Mouse (Mus musculus) limb, embryonic 15.5 days (tissue): Measurements from ENCODE around the gene Caskin1. TPM values are rescaled to one million over a fixed set of nuclear protein-coding genes. Genes with fewer than 3 reads are reported as not detected.
"Not testable (repeated sequence)": the region's sequence is repeated elsewhere in the genome, so short reads cannot be mapped to it uniquely, and the experiment has no call there.

Source experiments
- ATAC-seq: fragments of 200-750 bp; cut with Nextera tagmentation; 2 replicates; pipeline ENCODE4 v1.8.0; 2017; ENCODE audit warnings: low read depth, moderate TSS enrichment; ENCODE audit not compliant: insufficient number of reproducible peaks, low FRiP score, low TSS enrichment
- H3K27ac ChIP-seq: fragments of 300-500 bp; sonication (generic); 2 replicates; pipeline ENCODE4 v1.5.1; 2015; ENCODE audit warnings: moderate library complexity, mild to moderate bottlenecking, inconsistent platforms
- H3K27me3 ChIP-seq: fragments of 300-500 bp; sonication (generic); 2 replicates; pipeline ENCODE4 v1.6.1; 2015; ENCODE audit warnings: inconsistent platforms
- H3K36me3 ChIP-seq: fragments of 300-500 bp; sonication (generic); 2 replicates; pipeline ENCODE4 v1.6.1; 2015; ENCODE audit warnings: inconsistent platforms
- H3K4me1 ChIP-seq: fragments of 300-500 bp; sonication (generic); 2 replicates; pipeline ENCODE4 v1.6.1; 2015; ENCODE audit warnings: inconsistent platforms
- H3K4me2 ChIP-seq: fragments of 300-500 bp; sonication (generic); 2 replicates; pipeline ENCODE4 v1.6.1; 2015; ENCODE audit warnings: mild to moderate bottlenecking, inconsistent platforms
- H3K4me3 ChIP-seq: fragments of 300-500 bp; sonication (generic); 2 replicates; pipeline ENCODE4 v1.5.1; 2015; ENCODE audit warnings: mild to moderate bottlenecking, inconsistent platforms
- H3K9ac ChIP-seq: fragments of 300-500 bp; sonication (generic); 2 replicates; pipeline ENCODE4 v1.6.1; 2015; ENCODE audit warnings: inconsistent platforms
- H3K9me3 ChIP-seq: fragments of 300-500 bp; sonication (generic); 2 replicates; pipeline ENCODE4 v1.6.1; 2016; ENCODE audit warnings: inconsistent platforms
- WGBS: fragments of 180-500 bp; shearing (Covaris S2); methylation state at CpG from one replicate; pipeline ENCODE4 v1.1.7; 2015; 5-methylcytosine and 5-hydroxymethylcytosine counted together
- polyA plus RNA-seq: library from polyadenylated mRNA; unstranded; fragments of >200 nt; fragmentation: Nextera tagmentation; extraction: Ambion mirVana; gene quantifications from 2 replicates; pipeline ENCODE4 v1.2.1, GENCODE M21; 2015

Gene Caskin1
- polyA plus RNA-seq, 1 experiment from 2014 or later, result 3.0 TPM

DNA sequence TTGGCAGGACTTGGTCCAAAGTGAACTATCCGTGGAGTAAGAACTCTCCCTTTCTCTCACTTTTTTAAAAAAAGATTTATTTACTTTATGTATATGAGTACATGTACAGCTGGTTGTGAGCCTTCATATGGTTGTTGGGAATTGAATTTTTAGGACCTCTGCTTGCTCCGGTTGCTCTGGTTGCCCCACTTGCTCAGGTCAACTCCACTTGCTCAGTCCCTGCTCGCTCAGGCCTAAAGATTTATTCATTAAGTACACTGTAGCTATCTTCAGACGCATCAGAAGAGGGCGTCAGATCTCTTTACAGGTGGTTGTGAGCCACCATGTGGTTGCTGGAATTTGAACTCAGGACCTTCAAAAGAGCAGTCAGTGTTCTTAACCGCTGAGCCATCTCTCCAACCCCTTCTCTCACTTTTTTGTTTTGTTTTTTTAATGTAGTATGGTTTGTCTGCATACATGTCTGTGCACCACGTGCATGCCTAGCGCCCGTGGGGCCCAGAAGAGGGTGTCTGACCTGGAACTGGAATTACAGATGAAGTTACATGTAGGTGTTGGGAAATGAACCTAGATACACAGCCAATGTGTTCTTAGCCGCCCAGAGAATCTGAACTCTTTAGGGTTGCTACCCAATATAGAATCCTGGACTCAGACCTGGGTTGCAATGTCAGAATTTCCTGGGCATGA, 32.7 kb upstream of the Caskin1 start:
- H3K9me3 ChIP-seq, H3K27me3 ChIP-seq, H3K9ac ChIP-seq: not testable (repeated sequence)
- Histone ChIP-seq H3K36me3 (peaks cover 15% of the 10 kb centered on the region), H3K4me1 (peaks cover 18% of the 10 kb centered on the region), H3K4me2 (peak overlapping the region; percentile 54), H3K27ac (peak overlapping the region; percentile 77), H3K4me3 (peak overlapping the region; percentile 80)
- WGBS, result 53% methylated on average over 10 of the region's 10 CpGs
- ATAC-seq, result 0 out of 2 replicates have a peak, but pooled peaks have one; percentile 1

DNA sequence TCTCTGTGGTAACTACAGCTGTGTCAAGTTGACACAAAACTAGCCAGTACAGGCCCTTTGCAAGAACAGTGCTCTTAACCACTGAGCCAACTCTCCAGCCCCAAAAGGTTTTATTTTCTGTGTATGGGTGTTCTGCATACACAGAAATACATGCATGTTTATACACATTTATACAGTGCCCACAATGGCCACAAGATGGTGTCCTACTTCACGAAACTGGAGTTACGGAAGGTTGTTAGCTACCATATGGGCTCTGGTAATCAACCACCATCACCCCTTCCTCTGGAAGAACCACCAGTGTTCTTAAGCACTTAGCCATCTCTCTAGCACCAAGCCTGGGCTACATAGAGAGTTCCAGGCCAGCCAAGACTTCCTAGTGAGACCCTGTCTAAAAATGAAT, 26.8 kb upstream of the Caskin1 start:
- Histone ChIP-seq H3K27ac (no peak overlapping the region), H3K9ac (no peak overlapping the region), H3K27me3 (no peaks in the 10 kb centered on the region), H3K9me3 (no peaks in the 10 kb centered on the region), H3K4me3 (no peak overlapping the region), H3K4me1 (no peaks in the 10 kb centered on the region), H3K36me3 (no peaks in the 10 kb centered on the region), H3K4me2 (no peak overlapping the region)
- no peak for ATAC-seq
- 66% methylated on average over 2 of the region's 2 CpGs for WGBS

DNA sequence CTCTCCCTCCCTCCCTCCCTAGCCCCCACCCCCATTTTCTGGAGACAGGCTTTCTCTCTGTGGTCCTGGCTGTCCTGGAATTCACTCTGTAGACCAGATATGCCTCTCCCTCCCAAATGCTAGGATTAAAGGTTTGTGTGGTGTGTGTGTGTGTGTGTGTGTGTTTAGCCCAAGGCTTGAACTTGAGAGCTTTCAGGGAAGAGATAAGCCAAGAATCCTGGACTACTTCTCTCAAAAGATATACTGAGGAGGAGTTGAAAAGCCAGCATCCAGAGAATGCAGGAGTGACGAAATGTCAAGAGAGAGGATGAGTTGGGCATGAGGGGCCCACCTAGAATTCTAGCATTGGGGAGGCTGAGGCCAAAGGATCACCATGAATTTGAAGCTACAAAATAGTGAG, 25.5 kb upstream of the Caskin1 start:
- no peak overlapping the region for H3K4me3 ChIP-seq
- H3K4me2 ChIP-seq, result no peak overlapping the region
- no peak overlapping the region for H3K27ac ChIP-seq
- no peak for ATAC-seq
- no peaks in the 10 kb centered on the region for H3K27me3 ChIP-seq
- no peak overlapping the region for H3K9ac ChIP-seq
- no peaks in the 10 kb centered on the region for H3K4me1 ChIP-seq
- WGBS, result 74% methylated on average over 1 of the region's 1 CpGs
- no peaks in the 10 kb centered on the region for H3K36me3 ChIP-seq
- H3K9me3 ChIP-seq, result no peaks in the 10 kb centered on the region

DNA sequence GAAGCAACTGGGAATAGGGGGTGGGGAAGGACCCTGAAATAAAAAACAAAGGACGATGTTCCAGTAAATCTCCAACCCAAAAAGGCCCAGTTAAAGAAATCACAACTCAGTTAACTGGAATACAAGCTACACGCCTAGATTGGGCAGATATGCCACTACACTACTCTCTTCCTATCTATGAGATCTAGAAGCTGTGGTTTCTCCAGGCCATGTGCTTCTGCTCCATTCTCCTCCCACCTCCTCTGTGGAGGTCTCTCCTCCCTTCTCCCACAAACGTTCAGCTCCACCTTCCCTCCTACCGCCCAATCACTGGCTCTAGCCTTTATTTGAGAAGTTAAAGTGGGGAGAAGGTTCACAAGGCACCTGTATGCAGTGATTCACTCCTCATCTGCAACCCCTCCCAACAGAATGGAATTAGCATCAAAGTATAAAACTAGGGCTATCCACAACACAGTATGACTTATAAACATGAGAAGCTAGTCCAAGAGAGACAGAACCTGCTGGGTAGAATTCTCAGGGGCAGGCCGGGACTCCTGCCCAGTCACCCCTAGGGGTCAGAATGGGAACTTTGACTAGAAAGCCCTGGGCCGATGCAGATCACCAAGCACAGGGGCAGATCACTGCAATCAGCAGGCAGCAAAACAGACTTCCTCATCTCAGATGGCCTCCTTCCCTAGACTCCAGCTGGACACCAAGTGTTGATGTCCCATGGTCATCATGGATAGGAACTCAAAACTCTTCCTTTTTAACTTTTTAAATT, 24.8 kb upstream of the Caskin1 start:
- Histone ChIP-seq H3K36me3 (no peaks in the 10 kb centered on the region), H3K9ac (no peak overlapping the region), H3K9me3 (no peaks in the 10 kb centered on the region), H3K27me3 (no peaks in the 10 kb centered on the region), H3K4me2 (no peak overlapping the region), H3K4me3 (no peak overlapping the region), H3K4me1 (no peaks in the 10 kb centered on the region), H3K27ac (no peak overlapping the region)
- 51% methylated on average over 6 of the region's 6 CpGs for WGBS
- no peak for ATAC-seq

DNA sequence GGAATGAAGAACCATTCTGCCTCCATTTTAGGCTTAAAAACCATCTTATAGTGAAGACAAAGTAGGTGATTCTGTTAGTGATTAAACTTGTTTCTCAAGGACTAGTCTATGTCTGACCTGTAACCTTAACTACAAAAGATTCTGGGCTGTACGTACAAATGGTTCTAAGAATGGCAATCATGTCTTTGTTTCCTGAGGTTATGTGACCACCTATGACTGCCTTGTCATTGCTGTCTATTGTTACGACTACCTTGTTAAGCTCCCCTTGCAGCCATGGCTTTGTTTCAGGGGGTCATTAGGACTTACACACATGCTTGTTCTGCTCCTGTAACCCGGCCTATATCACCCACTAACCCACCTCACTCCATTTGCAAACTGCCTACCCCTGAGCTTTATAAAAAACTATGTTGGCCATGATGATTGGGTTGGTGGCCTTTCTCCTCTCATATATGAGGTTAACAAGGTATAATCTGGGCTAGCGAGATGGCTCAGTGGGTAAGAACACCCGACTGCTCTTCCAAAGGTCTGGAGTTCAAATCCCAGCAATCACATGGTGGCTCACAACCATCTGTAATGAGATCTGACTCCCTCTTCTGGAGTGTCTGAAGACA, 19.7 kb upstream of the Caskin1 start:
- Histone ChIP-seq H3K27ac (no peak overlapping the region), H3K4me1 (peaks cover 32% of the 10 kb centered on the region), H3K9me3 (no peaks in the 10 kb centered on the region), H3K4me2 (no peak overlapping the region), H3K9ac (no peak overlapping the region), H3K4me3 (no peak overlapping the region), H3K36me3 (peaks cover 3% of the 10 kb centered on the region; the same call in 1 of the 2 replicates), H3K27me3 (no peaks in the 10 kb centered on the region)
- 91% methylated on average over 5 of the region's 5 CpGs for WGBS
- ATAC-seq, result no peak

DNA sequence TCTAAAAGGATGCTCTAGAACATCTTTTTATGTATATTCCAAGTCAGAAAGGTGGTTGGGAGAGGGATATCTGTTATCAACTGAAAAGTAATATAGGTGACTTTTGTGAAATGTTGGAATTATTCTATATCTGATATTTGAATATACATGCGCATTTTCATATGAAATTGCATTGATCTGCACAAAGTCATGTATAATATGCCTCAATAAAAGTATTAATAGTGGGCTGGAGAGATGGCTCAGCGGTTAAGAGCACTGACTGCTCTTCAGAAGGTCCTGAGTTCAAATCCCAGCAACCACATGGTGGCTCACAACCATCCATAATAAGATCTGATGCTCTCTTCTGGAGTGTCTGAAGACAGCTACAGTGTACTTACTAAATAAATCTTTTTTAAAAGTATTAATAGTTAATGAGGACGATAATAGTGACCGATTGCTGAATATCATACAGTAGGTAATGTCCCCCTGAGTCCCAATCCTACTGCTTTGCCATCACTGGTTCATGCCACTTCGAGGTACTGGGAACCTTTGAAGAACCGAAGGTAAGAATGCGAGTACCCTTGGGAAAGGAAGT, 19.0 kb upstream of the Caskin1 start:
- H3K4me3 ChIP-seq, result peak overlapping the region; percentile 88

DNA sequence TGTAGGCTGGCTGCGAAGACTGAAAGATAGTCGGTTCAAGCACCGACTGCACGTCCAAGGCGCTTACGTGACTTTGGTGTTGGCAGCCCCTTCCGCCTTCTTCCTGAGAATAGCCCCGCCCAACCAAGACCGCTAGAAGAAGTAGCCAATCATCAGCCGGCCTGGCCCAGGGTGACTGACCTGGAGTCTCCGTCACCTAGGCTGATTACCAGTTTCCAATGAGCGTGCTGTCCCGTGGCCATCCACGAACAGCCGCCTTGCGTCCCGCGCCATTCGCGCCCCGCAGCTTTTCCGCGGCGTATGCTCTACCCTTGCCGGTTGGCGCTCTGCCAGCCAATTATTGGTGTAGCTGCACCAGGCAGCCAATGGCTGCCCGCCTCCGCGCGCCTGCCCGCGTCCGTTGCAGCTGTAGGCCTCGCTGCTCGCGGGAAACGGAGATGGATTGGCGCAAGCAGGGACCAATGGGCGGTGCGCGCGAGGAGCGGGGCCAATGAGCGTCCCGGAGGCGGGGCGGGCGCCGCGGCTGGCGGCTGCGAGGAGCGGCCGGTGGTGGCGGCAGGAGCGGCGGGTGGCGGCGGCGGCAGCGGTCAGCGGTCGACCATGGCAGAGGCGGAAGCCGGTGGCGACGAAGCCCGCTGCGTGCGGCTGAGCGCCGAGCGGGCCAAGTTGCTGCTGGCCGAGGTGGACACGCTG, 18.3 kb upstream of the Caskin1 start, which contains the start of the genes E4f1 and Pgp:
TSS of gene E4f1 (minus strand) at position 404 of the 693 bp plus-strand sequence.
TSS of gene Pgp (plus strand) at position 483 of the 693 bp plus-strand sequence.
- H3K4me2 ChIP-seq, result peak within 1 kb of the TSS; percentile 95
- H3K36me3 ChIP-seq, result peaks cover 16% of the 10 kb centered on the region; the same call in 1 of the 2 replicates
- no peaks in the 10 kb centered on the region for H3K27me3 ChIP-seq
- peak; percentile 95 for ATAC-seq
- peak within 1 kb of the TSS; percentile 88 for H3K4me3 ChIP-seq
- H3K4me1 ChIP-seq, result peaks cover 39% of the 10 kb centered on the region
- under 1% methylated on average over 63 of the region's 75 CpGs for WGBS
- H3K9me3 ChIP-seq, result no peaks in the 10 kb centered on the region
- H3K27ac ChIP-seq, result peak within 1 kb of the TSS; percentile 88
- H3K9ac ChIP-seq, result peak within 1 kb of the TSS; percentile 76

More for the DNA sequence above, 19.0 kb upstream of the Caskin1 start:
- Histone ChIP-seq H3K4me1 (peaks cover 39% of the 10 kb centered on the region), H3K27me3 (no peaks in the 10 kb centered on the region), H3K9ac (peak overlapping the region; percentile 76), H3K4me2 (peak overlapping the region; percentile 95), H3K9me3 (no peaks in the 10 kb centered on the region), H3K27ac (peak overlapping the region; percentile 88), H3K36me3 (peaks cover 10% of the 10 kb centered on the region; the same call in 1 of the 2 replicates)
- 16% methylated on average over 7 of the region's 7 CpGs for WGBS
- ATAC-seq, result no peak

DNA sequence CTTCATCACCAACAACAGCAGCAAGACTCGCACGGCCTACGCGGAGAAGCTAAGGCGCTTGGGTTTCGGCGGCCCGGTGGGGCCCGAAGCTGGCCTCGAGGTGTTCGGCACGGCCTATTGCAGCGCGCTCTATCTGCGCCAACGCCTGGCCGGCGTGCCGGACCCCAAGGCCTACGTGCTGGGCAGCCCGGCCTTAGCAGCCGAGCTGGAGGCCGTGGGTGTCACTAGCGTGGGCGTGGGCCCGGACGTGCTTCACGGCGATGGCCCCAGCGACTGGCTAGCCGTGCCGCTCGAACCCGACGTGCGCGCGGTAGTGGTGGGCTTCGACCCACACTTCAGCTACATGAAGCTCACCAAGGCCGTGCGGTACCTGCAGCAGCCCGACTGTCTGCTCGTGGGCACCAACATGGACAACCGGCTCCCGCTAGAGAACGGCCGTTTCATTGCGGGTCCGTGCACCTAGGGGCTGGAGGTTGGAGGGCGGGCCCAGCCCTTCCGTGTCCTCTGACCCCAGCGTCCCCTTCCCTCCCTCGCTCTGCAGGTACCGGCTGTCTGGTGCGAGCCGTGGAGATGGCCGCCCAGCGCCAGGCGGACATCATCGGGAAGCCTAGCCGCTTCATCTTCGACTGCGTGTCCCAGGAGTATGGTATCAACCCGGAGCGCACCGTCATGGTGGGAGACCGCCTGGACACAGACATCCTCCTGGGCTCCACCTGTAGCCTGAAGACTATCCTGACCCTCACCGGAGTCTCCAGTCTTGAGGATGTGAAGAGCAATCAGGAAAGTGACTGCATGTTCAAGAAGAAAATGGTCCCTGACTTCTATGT, 17.5 kb upstream of the Caskin1 start:
- peak overlapping the region; percentile 88 for H3K4me3 ChIP-seq
- H3K27me3 ChIP-seq, result no peaks in the 10 kb centered on the region
- peak overlapping the region; percentile 82 for H3K27ac ChIP-seq
- H3K9me3 ChIP-seq, result no peaks in the 10 kb centered on the region
- no peak for ATAC-seq
- H3K9ac ChIP-seq, result peak overlapping the region; percentile 76
- H3K36me3 ChIP-seq, result peaks cover 25% of the 10 kb centered on the region
- peak overlapping the region; percentile 95 for H3K4me2 ChIP-seq
- H3K4me1 ChIP-seq, result peaks cover 39% of the 10 kb centered on the region
- 1% methylated on average over 68 of the region's 68 CpGs for WGBS

DNA sequence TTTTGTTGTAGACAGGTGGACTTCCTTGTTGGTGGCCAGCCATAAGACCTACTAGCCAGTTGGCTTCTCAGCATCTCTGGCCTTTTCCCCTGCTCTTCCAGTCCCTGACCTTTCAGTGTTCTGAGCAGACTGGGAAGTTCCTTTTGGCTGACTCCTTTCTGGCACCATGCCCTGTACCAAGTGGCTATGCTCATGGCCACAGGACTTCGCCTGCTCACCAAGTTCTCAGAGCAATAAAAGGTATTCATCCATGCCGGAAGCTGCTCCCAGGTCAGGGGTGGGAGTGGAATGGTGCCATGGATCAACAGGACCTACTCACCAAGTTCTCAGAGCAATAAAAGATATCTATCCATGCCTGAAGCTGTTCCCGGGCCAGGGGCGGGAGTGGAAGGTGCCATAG, 15.9 kb upstream of the Caskin1 start:
- H3K4me2 ChIP-seq, result peak overlapping the region; percentile 95
- no peaks in the 10 kb centered on the region for H3K9me3 ChIP-seq
- no peaks in the 10 kb centered on the region for H3K27me3 ChIP-seq
- no peak overlapping the region for H3K9ac ChIP-seq
- no peak for ATAC-seq
- peaks cover 39% of the 10 kb centered on the region for H3K4me1 ChIP-seq
- no peak overlapping the region for H3K27ac ChIP-seq
- WGBS, result 71% methylated on average over 4 of the region's 4 CpGs
- peak overlapping the region; percentile 88; the same call in 1 of the 2 replicates for H3K4me3 ChIP-seq
- H3K36me3 ChIP-seq, result peaks cover 39% of the 10 kb centered on the region

DNA sequence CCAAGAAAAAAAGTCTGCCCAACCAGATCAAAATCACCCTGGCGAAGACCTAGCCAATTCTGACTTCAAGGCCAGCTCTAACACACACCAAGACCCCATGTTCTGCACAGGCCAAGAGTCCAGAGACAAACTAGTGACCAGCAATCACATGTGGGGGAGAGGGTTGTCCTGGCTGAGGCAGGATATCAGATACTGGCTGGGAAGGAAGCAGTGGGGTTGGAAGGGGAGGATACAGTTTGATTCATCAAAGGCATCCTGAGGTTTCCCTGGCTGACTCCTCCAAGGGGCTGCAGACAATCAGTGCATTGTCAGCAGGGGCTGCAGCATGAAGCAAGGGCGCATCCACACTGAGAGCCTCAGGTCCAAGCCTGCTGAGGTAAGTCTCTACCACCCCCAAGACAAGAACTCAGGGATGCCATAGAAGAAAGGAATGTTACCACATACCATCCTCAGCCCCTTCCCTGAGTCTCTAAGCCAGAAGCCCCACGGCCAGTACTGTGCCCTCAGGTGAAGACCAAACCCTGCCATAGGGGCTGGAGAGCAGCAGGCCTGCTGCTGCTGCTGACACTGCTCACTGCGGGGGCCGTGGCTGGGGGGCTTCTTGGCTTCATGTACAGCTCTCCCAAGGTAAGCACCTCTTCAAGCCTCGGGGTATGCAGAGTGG, 14.7 kb upstream of the Caskin1 start, which contains the start of gene Bricd5:
TSS of gene Bricd5 (plus strand) at position 273 of the 664 bp plus-strand sequence.
- Histone ChIP-seq H3K4me2 (no peak within 1 kb of the TSS), H3K9ac (no peak within 1 kb of the TSS), H3K36me3 (peaks cover 42% of the 10 kb centered on the region), H3K9me3 (no peaks in the 10 kb centered on the region), H3K27ac (peak within 1 kb of the TSS; percentile 30; the same call in 1 of the 2 replicates), H3K4me1 (peaks cover 48% of the 10 kb centered on the region), H3K27me3 (no peaks in the 10 kb centered on the region), H3K4me3 (no peak within 1 kb of the TSS)
- 69% methylated on average over 6 of the region's 6 CpGs for WGBS
- no peak for ATAC-seq
